Mouse (Mus musculus): ENCODE data around the gene Dgkh. TPM values are rescaled to one million over a fixed set of nuclear protein-coding genes. Genes with fewer than 3 reads are reported as not detected.
A peak's percentile ranks its signal among the peaks of the same experiment; 100 is the strongest.

Gene Dgkh
- 4.7 and 6.8 TPM in 2 replicates for total RNA-seq (2014; rRNA removed; ENCODE audit: low replicate concordance)
- polyA plus RNA-seq (2015; fragmentation: Nextera tagmentation; extraction: Ambion mirVana): 1.1 and 1.2 TPM in 2 replicates

- under 1% methylated on average over 44 of the region's 71 CpGs for WGBS
- TF ChIP-seq EP300 (IDR thresholded peaks at IDR 0.05; ENCODE audit: low read depth) (peak; percentile 75; the same call in 1 of the 2 replicates), CTCF (IDR thresholded peaks at IDR 0.05; ENCODE audit: low read depth) (no peak)
These were observed at the start of gene Dgkh for GRCm38 (mm10) chr14:78732617-78733312. Gene Dgkh, minus strand, starts transcription at chr14:78732776.

GRCm38 (mm10) chr14:78777215-78777614 lies 44.6 kb upstream of the Dgkh start:
- Histone ChIP-seq H3K4me2 (ENCODE audit: low read depth, low read length) (0 out of 2 replicates have a peak overlapping the region, but pooled peaks have one; percentile 4), H3K36me3 (replicated peaks; ENCODE audit: control insufficient read depth, insufficient read depth, low read length) (no peaks in the 10 kb centered on the region), H3K4me1 (ENCODE audit: control insufficient read depth, insufficient read depth) (no peaks in the 10 kb centered on the region), H3K27me3 (ENCODE audit: control insufficient read depth, insufficient read depth, low read length) (no peaks in the 10 kb centered on the region), H3K9me3 (replicated peaks; ENCODE audit: control insufficient read depth, low read length) (no peaks in the 10 kb centered on the region), H3K4me3 (ENCODE audit: low read depth, low read length) (no peak overlapping the region), H3K9ac (replicated peaks; ENCODE audit: low read depth, low read length) (no peak overlapping the region), H3K27ac (ENCODE audit: low read depth) (no peak overlapping the region)
- DNase-seq (ENCODE audit: low spot score) (no peak), ATAC-seq (ENCODE audit: insufficient read depth, low read depth) (no peak)
- WGBS: 63% methylated on average over 18 of the region's 18 CpGs
- TF ChIP-seq CTCF (IDR thresholded peaks at IDR 0.05; ENCODE audit: low read depth) (no peak), EP300 (IDR thresholded peaks at IDR 0.05; ENCODE audit: low read depth) (no peak)

More at GRCm38 (mm10) chr14:78732617-78733312, at the start of gene Dgkh:
- no peaks in the 10 kb centered on the region for H3K36me3 ChIP-seq (replicated peaks; ENCODE audit: control insufficient read depth, insufficient read depth, low read length)
- H3K4me1 ChIP-seq (ENCODE audit: control insufficient read depth, insufficient read depth): 0 out of 2 replicates have a peak, but pooled peaks cover 9% of the 10 kb centered on the region
- H3K9me3 ChIP-seq (replicated peaks; ENCODE audit: control insufficient read depth, low read length): no peaks in the 10 kb centered on the region
- peak within 1 kb of the TSS; percentile 81 for H3K9ac ChIP-seq (replicated peaks; ENCODE audit: low read depth, low read length)
- peak within 1 kb of the TSS; percentile 82 for H3K4me2 ChIP-seq (ENCODE audit: low read depth, low read length)
- peak within 1 kb of the TSS; percentile 86 for H3K4me3 ChIP-seq (ENCODE audit: low read depth, low read length)
- ATAC-seq (ENCODE audit: insufficient read depth, low read depth) (peak; percentile 94), DNase-seq (ENCODE audit: low spot score) (peak; percentile 92)
- no peaks in the 10 kb centered on the region for H3K27me3 ChIP-seq (ENCODE audit: control insufficient read depth, insufficient read depth, low read length)
- peak within 1 kb of the TSS; percentile 92 for H3K27ac ChIP-seq (ENCODE audit: low read depth)

GRCm38 (mm10) chr14:78776659-78777058 lies 44.1 kb upstream of the Dgkh start:
- 0 out of 2 replicates have a peak overlapping the region, but pooled peaks have one; percentile 4 for H3K4me2 ChIP-seq (ENCODE audit: low read depth, low read length)
- no peak overlapping the region for H3K27ac ChIP-seq (ENCODE audit: low read depth)
- no peak overlapping the region for H3K4me3 ChIP-seq (ENCODE audit: low read depth, low read length)
- TF ChIP-seq CTCF (IDR thresholded peaks at IDR 0.05; ENCODE audit: low read depth) (no peak), EP300 (IDR thresholded peaks at IDR 0.05; ENCODE audit: low read depth) (no peak)
- no peaks in the 10 kb centered on the region for H3K4me1 ChIP-seq (ENCODE audit: control insufficient read depth, insufficient read depth)
- H3K9ac ChIP-seq (replicated peaks; ENCODE audit: low read depth, low read length): no peak overlapping the region
- H3K36me3 ChIP-seq (replicated peaks; ENCODE audit: control insufficient read depth, insufficient read depth, low read length): no peaks in the 10 kb centered on the region
- DNase-seq (ENCODE audit: low spot score) (no peak), ATAC-seq (ENCODE audit: insufficient read depth, low read depth) (no peak)
- H3K9me3 ChIP-seq (replicated peaks; ENCODE audit: control insufficient read depth, low read length): no peaks in the 10 kb centered on the region
- WGBS: 23% methylated on average over 8 of the region's 8 CpGs
- no peaks in the 10 kb centered on the region for H3K27me3 ChIP-seq (ENCODE audit: control insufficient read depth, insufficient read depth, low read length)

GRCm38 (mm10) chr14:78775699-78776098 lies 43.1 kb upstream of the Dgkh start:
- ATAC-seq (ENCODE audit: insufficient read depth, low read depth) (no peak), DNase-seq (ENCODE audit: low spot score) (no peak)
- Histone ChIP-seq H3K27ac (ENCODE audit: low read depth) (no peak overlapping the region), H3K4me2 (ENCODE audit: low read depth, low read length) (no peak overlapping the region), H3K36me3 (replicated peaks; ENCODE audit: control insufficient read depth, insufficient read depth, low read length) (no peaks in the 10 kb centered on the region), H3K9me3 (replicated peaks; ENCODE audit: control insufficient read depth, low read length) (no peaks in the 10 kb centered on the region), H3K4me1 (ENCODE audit: control insufficient read depth, insufficient read depth) (no peaks in the 10 kb centered on the region), H3K4me3 (ENCODE audit: low read depth, low read length) (no peak overlapping the region), H3K27me3 (ENCODE audit: control insufficient read depth, insufficient read depth, low read length) (no peaks in the 10 kb centered on the region), H3K9ac (replicated peaks; ENCODE audit: low read depth, low read length) (no peak overlapping the region)
- TF ChIP-seq EP300 (IDR thresholded peaks at IDR 0.05; ENCODE audit: low read depth): no peak
- TF ChIP-seq CTCF (IDR thresholded peaks at IDR 0.05; ENCODE audit: low read depth): no peak
- 65% methylated on average over 14 of the region's 14 CpGs for WGBS

- DNase-seq (ENCODE audit: low spot score) (no peak), ATAC-seq (ENCODE audit: insufficient read depth, low read depth) (no peak)
- no peak for TF ChIP-seq EP300 (IDR thresholded peaks at IDR 0.05; ENCODE audit: low read depth)
- TF ChIP-seq CTCF (IDR thresholded peaks at IDR 0.05; ENCODE audit: low read depth): no peak
- Histone ChIP-seq H3K27ac (ENCODE audit: low read depth) (no peak overlapping the region), H3K9me3 (replicated peaks; ENCODE audit: control insufficient read depth, low read length) (no peaks in the 10 kb centered on the region), H3K4me3 (ENCODE audit: low read depth, low read length) (no peak overlapping the region), H3K9ac (replicated peaks; ENCODE audit: low read depth, low read length) (no peak overlapping the region), H3K27me3 (ENCODE audit: control insufficient read depth, insufficient read depth, low read length) (no peaks in the 10 kb centered on the region), H3K4me2 (ENCODE audit: low read depth, low read length) (no peak overlapping the region), H3K4me1 (ENCODE audit: control insufficient read depth, insufficient read depth) (no peaks in the 10 kb centered on the region), H3K36me3 (replicated peaks; ENCODE audit: control insufficient read depth, insufficient read depth, low read length) (no peaks in the 10 kb centered on the region)
- 51% methylated on average over 6 of the region's 6 CpGs for WGBS
These were observed 42.6 kb upstream of the Dgkh start for GRCm38 (mm10) chr14:78775226-78775625.

Data from heart, postnatal 0 days (tissue).